Mouse (Mus musculus): ENCODE results near the gene Mtus2.

Mtus2 gene

GRCm38 (mm10) chr5:148027985-148028384 is 70.9 kb downstream of the Mtus2 start:
- in situ Hi-C loops (cut with MboI; ENCODE audit: low sequenced_read_pairs): no loop called here

GRCm38 (mm10) chr5:148041661-148042060 is 84.5 kb downstream of the Mtus2 start:
- in situ Hi-C loops (cut with MboI; ENCODE audit: low sequenced_read_pairs): no loop called here

GRCm38 (mm10) chr5:148048200-148048599 is 91.1 kb downstream of the Mtus2 start:
- in situ Hi-C loops (cut with MboI; ENCODE audit: low sequenced_read_pairs): no loop called here

GRCm38 (mm10) chr5:148049304-148049703 is 92.2 kb downstream of the Mtus2 start:
- in situ Hi-C loops (cut with MboI; ENCODE audit: low sequenced_read_pairs): no loop called here

GRCm38 (mm10) chr5:148052846-148053608 is 95.9 kb downstream of the Mtus2 start:
- in situ Hi-C loops (cut with MboI; ENCODE audit: low sequenced_read_pairs): no loop called here

GRCm38 (mm10) chr5:148053609-148053990 is 96.5 kb downstream of the Mtus2 start:
- in situ Hi-C loops (cut with MboI; ENCODE audit: low sequenced_read_pairs): no loop called here

- in situ Hi-C loops (cut with MboI; ENCODE audit: low sequenced_read_pairs): no loop called here
Measured at GRCm38 (mm10) chr5:148056831-148057230, 99.7 kb downstream of the Mtus2 start.

- in situ Hi-C loops (cut with MboI; ENCODE audit: low sequenced_read_pairs): no loop called here
Measured at GRCm38 (mm10) chr5:148057433-148057832, 100.3 kb downstream of the Mtus2 start.

GRCm38 (mm10) chr5:148059339-148059738 is 102.2 kb downstream of the Mtus2 start:
- in situ Hi-C loops (cut with MboI; ENCODE audit: low sequenced_read_pairs): no loop called here

GRCm38 (mm10) chr5:148061869-148062268 is 104.7 kb downstream of the Mtus2 start:
- in situ Hi-C loops (cut with MboI; ENCODE audit: low sequenced_read_pairs): no loop called here

GRCm38 (mm10) chr5:148063745-148064144 is 106.6 kb downstream of the Mtus2 start:
- in situ Hi-C loops (cut with MboI; ENCODE audit: low sequenced_read_pairs): no loop called here

GRCm38 (mm10) chr5:148065251-148065650 is 108.1 kb downstream of the Mtus2 start:
- in situ Hi-C loops (cut with MboI; ENCODE audit: low sequenced_read_pairs): no loop called here

- in situ Hi-C loops (cut with MboI; ENCODE audit: low sequenced_read_pairs): no loop called here
Measured at GRCm38 (mm10) chr5:148069909-148070308, 112.8 kb downstream of the Mtus2 start.

- in situ Hi-C loops (cut with MboI; ENCODE audit: low sequenced_read_pairs): no loop called here
Measured at GRCm38 (mm10) chr5:148071800-148072199, 114.7 kb downstream of the Mtus2 start.

GRCm38 (mm10) chr5:148073461-148073860 is 116.3 kb downstream of the Mtus2 start:
- in situ Hi-C loops (cut with MboI; ENCODE audit: low sequenced_read_pairs): no loop called here

- in situ Hi-C loops (cut with MboI; ENCODE audit: low sequenced_read_pairs): no loop called here
Measured at GRCm38 (mm10) chr5:148079732-148080131, 122.6 kb downstream of the Mtus2 start.

- in situ Hi-C loops (cut with MboI; ENCODE audit: low sequenced_read_pairs): no loop called here
Measured at GRCm38 (mm10) chr5:148083541-148083940, 126.4 kb downstream of the Mtus2 start.

- in situ Hi-C loops (cut with MboI; ENCODE audit: low sequenced_read_pairs): no loop called here
Measured at GRCm38 (mm10) chr5:148084766-148085165, 127.6 kb downstream of the Mtus2 start.

- in situ Hi-C loops (cut with MboI; ENCODE audit: low sequenced_read_pairs): no loop called here
Measured at GRCm38 (mm10) chr5:148087796-148088195, 130.7 kb downstream of the Mtus2 start.

GRCm38 (mm10) chr5:148090191-148090821 is 133.2 kb downstream of the Mtus2 start:
- in situ Hi-C loops (cut with MboI; ENCODE audit: low sequenced_read_pairs): no loop called here

- in situ Hi-C loops (cut with MboI; ENCODE audit: low sequenced_read_pairs): no loop called here
Measured at GRCm38 (mm10) chr5:148094640-148095039, 137.5 kb downstream of the Mtus2 start.

- in situ Hi-C loops (cut with MboI; ENCODE audit: low sequenced_read_pairs): no loop called here
Measured at GRCm38 (mm10) chr5:148099356-148099755, 142.2 kb downstream of the Mtus2 start.

Measured in CH12F3 (cell line).